Comparison of ENCODE assay signal across 28 mouse cellular contexts in genomic region chr4:136679221-136679620, GRCm38 (mm10). TPM values are rescaled to one million over a fixed set of nuclear protein-coding genes. Genes with fewer than 3 reads are reported as not detected.
A peak's percentile ranks its signal among the peaks of the same experiment; 100 is the strongest.
DNase-seq lines count a peak whose midpoint lies in the region; ATAC-seq lines count a peak whose summit lies in the region.
"Had no signal": no experiment of that assay in that cellular context is flagged by ENCODE, and none has a peak within 500 bp of the region (broad histone marks: within the 10 kb centered on the region; RNA-seq: fewer than 3 reads in every experiment).

No protein-coding gene starts in this region.

- no peak for ATAC-seq in forebrain, embryonic 11.5 days (replicated peaks; ENCODE audit: low FRiP score)
- no peak for ATAC-seq in midbrain, embryonic 13.5 days
- no peak for ATAC-seq in midbrain, embryonic 11.5 days (ENCODE audit: low FRiP score)
- no peak for ATAC-seq in hindbrain, embryonic 16.5 days
- no peak for ATAC-seq in cerebellum, adult (ENCODE audit: insufficient number of reproducible peaks, low FRiP score, low TSS enrichment)
- ATAC-seq: activated CD4-positive, CD25-positive, alpha-beta regulatory T cell, adult 4 months; inflammation-experienced regulatory T-cells, adult 6 months; lung, postnatal 0 days; Patski had no signal

- peaks cover 50% of the 10 kb centered on the region for H3K4me1 ChIP-seq in forebrain, embryonic 10.5 days
- H3K4me1 ChIP-seq in forebrain, embryonic 11.5 days (replicated peaks; ENCODE audit: control insufficient read depth, insufficient read depth, low read length): no peaks in the 10 kb centered on the region; the same call in 1 of the 2 replicates
- H3K4me1 ChIP-seq in midbrain, embryonic 13.5 days (replicated peaks): peaks cover 55% of the 10 kb centered on the region
- peaks cover 6% of the 10 kb centered on the region for H3K4me1 ChIP-seq in midbrain, embryonic 11.5 days (ENCODE audit: control insufficient read depth, insufficient read depth, low read length)
- peaks cover 4% of the 10 kb centered on the region for H3K4me1 ChIP-seq in hindbrain, embryonic 16.5 days (ENCODE audit: control insufficient read depth, insufficient read depth, low read depth, low read length)

- DNase-seq in forebrain, embryonic 10.5 days (ENCODE audit: extremely low spot score, low spot score): no peak
- DNase-seq in forebrain, embryonic 11.5 days (ENCODE audit: low spot score): no peak
- no peak for DNase-seq in midbrain, embryonic 11.5 days (ENCODE audit: low spot score, missing footprints)
- DNase-seq in adrenal gland, adult 8-10 months: peak; percentile 47
- no peak for DNase-seq in lung, adult 18-20 months

- 86% methylated on average over 8 of the region's 8 CpGs for WGBS in forebrain, embryonic 10.5 days
- 88% methylated on average over 8 of the region's 8 CpGs for WGBS in forebrain, embryonic 11.5 days
- 80% methylated on average over 8 of the region's 8 CpGs for WGBS in midbrain, embryonic 13.5 days
- WGBS in midbrain, embryonic 11.5 days: 80% methylated on average over 8 of the region's 8 CpGs
- WGBS in hindbrain, embryonic 16.5 days: 84% methylated on average over 8 of the region's 8 CpGs

- H3K27ac ChIP-seq in forebrain, embryonic 10.5 days: peak overlapping the region; percentile 73
- no peak overlapping the region for H3K27ac ChIP-seq in forebrain, embryonic 11.5 days (ENCODE audit: low read depth, low read length)
- peak overlapping the region; percentile 68 for H3K27ac ChIP-seq in midbrain, embryonic 13.5 days
- no peak overlapping the region for H3K27ac ChIP-seq in midbrain, embryonic 11.5 days (ENCODE audit: low read depth, low read length)
- H3K27ac ChIP-seq in hindbrain, embryonic 16.5 days (ENCODE audit: low read depth, low read length): peak overlapping the region; percentile 37; the same call in 1 of the 2 replicates
- H3K27ac ChIP-seq: embryonic facial prominence, embryonic 15.5 days; gastrocnemius, adult 2 months; kidney, postnatal 0 days; macrophage had no signal

- peaks cover 67% of the 10 kb centered on the region for H3K36me3 ChIP-seq in forebrain, embryonic 10.5 days (replicated peaks)
- peaks cover 4% of the 10 kb centered on the region; the same call in 1 of the 2 replicates for H3K36me3 ChIP-seq in forebrain, embryonic 11.5 days (ENCODE audit: control insufficient read depth, insufficient read depth, low read length)
- H3K36me3 ChIP-seq in midbrain, embryonic 13.5 days: peaks cover 57% of the 10 kb centered on the region
- H3K36me3 ChIP-seq in midbrain, embryonic 11.5 days (ENCODE audit: control insufficient read depth, insufficient read depth, low read length): peaks cover 7% of the 10 kb centered on the region
- H3K36me3 ChIP-seq in hindbrain, embryonic 16.5 days (ENCODE audit: control insufficient read depth, insufficient read depth, low read length): peaks cover 6% of the 10 kb centered on the region; the same call in 1 of the 2 replicates
- H3K36me3 ChIP-seq: G1E had no signal

- no peaks in the 10 kb centered on the region for H3K27me3 ChIP-seq in forebrain, embryonic 10.5 days (ENCODE audit: poor library complexity, severe bottlenecking)
- no peaks in the 10 kb centered on the region for H3K27me3 ChIP-seq in forebrain, embryonic 11.5 days (ENCODE audit: control insufficient read depth, insufficient read depth, low read length)
- H3K27me3 ChIP-seq in midbrain, embryonic 13.5 days: no peaks in the 10 kb centered on the region
- H3K27me3 ChIP-seq in midbrain, embryonic 11.5 days (ENCODE audit: control insufficient read depth, insufficient read depth, low read length): no peaks in the 10 kb centered on the region
- no peaks in the 10 kb centered on the region for H3K27me3 ChIP-seq in hindbrain, embryonic 16.5 days (replicated peaks; ENCODE audit: control insufficient read depth, insufficient read depth, low read length)
- H3K27me3 ChIP-seq: embryonic facial prominence, embryonic 15.5 days; Patski had no signal

- no peaks in the 10 kb centered on the region for H3K9me3 ChIP-seq in forebrain, embryonic 10.5 days
- H3K9me3 ChIP-seq in forebrain, embryonic 11.5 days (ENCODE audit: control insufficient read depth, low read length): no peaks in the 10 kb centered on the region
- H3K9me3 ChIP-seq in midbrain, embryonic 13.5 days: no peaks in the 10 kb centered on the region
- H3K9me3 ChIP-seq in midbrain, embryonic 11.5 days (ENCODE audit: control insufficient read depth, low read length): no peaks in the 10 kb centered on the region
- H3K9me3 ChIP-seq in hindbrain, embryonic 16.5 days (ENCODE audit: control insufficient read depth, low read length): no peaks in the 10 kb centered on the region
- H3K9me3 ChIP-seq: embryonic facial prominence, embryonic 15.5 days; G1E had no signal

- no peak overlapping the region for H3K4me3 ChIP-seq in forebrain, embryonic 10.5 days
- H3K4me3 ChIP-seq in forebrain, embryonic 11.5 days (ENCODE audit: low read depth, low read length): no peak overlapping the region
- no peak overlapping the region for H3K4me3 ChIP-seq in midbrain, embryonic 13.5 days (replicated peaks)
- no peak overlapping the region for H3K4me3 ChIP-seq in midbrain, embryonic 11.5 days (ENCODE audit: low read depth, low read length)
- no peak overlapping the region for H3K4me3 ChIP-seq in hindbrain, embryonic 16.5 days (ENCODE audit: low read length)
- H3K4me3 ChIP-seq: embryonic facial prominence, embryonic 15.5 days; gastrocnemius, adult 2 months had no signal

- H3K9ac ChIP-seq in forebrain, embryonic 11.5 days (ENCODE audit: low read length): no peak overlapping the region
- H3K9ac ChIP-seq in midbrain, embryonic 13.5 days (replicated peaks): no peak overlapping the region
- H3K9ac ChIP-seq in midbrain, embryonic 11.5 days (ENCODE audit: low read length): no peak overlapping the region
- H3K9ac ChIP-seq in hindbrain, embryonic 16.5 days (ENCODE audit: low read depth, low read length): no peak overlapping the region
- H3K9ac ChIP-seq: embryonic facial prominence, embryonic 15.5 days had no signal

- no peak overlapping the region for H3K4me2 ChIP-seq in forebrain, embryonic 11.5 days (ENCODE audit: low read depth, low read length, severe bottlenecking)
- H3K4me2 ChIP-seq in midbrain, embryonic 13.5 days (replicated peaks): no peak overlapping the region
- H3K4me2 ChIP-seq in midbrain, embryonic 11.5 days: no peak overlapping the region
- no peak overlapping the region for H3K4me2 ChIP-seq in hindbrain, embryonic 16.5 days (ENCODE audit: low read length)
- H3K4me2 ChIP-seq: embryonic facial prominence, embryonic 15.5 days had no signal

RNA-seq across cellular contexts. Expression of gene Lactbl1, which starts 56.8 kb away (rescaled TPM):
- polyA plus RNA-seq in forebrain, embryonic 10.5 days (2016; fragmentation: Nextera tagmentation; extraction: Ambion mirVana): not detected in 2 replicates
- not detected in 2 replicates for polyA plus RNA-seq in forebrain, embryonic 11.5 days (2014; fragmentation: Nextera tagmentation; extraction: Ambion mirVana)
- polyA plus RNA-seq in midbrain, embryonic 13.5 days (2015; fragmentation: Nextera tagmentation; extraction: Ambion mirVana): 0.09 TPM in 1 of 2 replicates, not detected in the other
- 0.06 TPM in 1 of 2 replicates, not detected in the other for polyA plus RNA-seq in midbrain, embryonic 11.5 days (2014; fragmentation: Nextera tagmentation; extraction: Ambion mirVana)
- not detected for total RNA-seq in adrenal gland, adult 8-10 months (2022)
- 0.05 and 0.06 TPM in 2 replicates for polyA plus RNA-seq in hindbrain, embryonic 16.5 days (2015; fragmentation: Nextera tagmentation; extraction: Ambion mirVana)
- total RNA-seq: G1E; gastrocnemius, adult 2 months; gastrocnemius, postnatal 4 days; heart, postnatal 36 days; layer of hippocampus, postnatal 36 days; liver, adult 2 months; neutrophil, adult 5-6 weeks had no signal
- polyA plus RNA-seq: activated CD4-positive, CD25-positive, alpha-beta regulatory T cell, adult 4 months; embryonic facial prominence, embryonic 15.5 days; heart, embryonic 14.5 days; kidney, adult 2 months; kidney, postnatal 0 days; limb, embryonic 11.5 days; liver, adult 2 months; liver, embryonic 16.5 days; lung, postnatal 0 days; macrophage; Patski; small intestine, adult 2 months; stomach, embryonic 16.5 days had no signal

Comparison
In these comparisons a context has a peak if more than half of its experiments do, and no peak if none do; other contexts are left out.
1. H3K27ac ChIP-seq: peak in forebrain, embryonic 10.5 days (single experiment), midbrain, embryonic 13.5 days (single experiment) and hindbrain, embryonic 16.5 days (single experiment); none in forebrain, embryonic 11.5 days (single experiment) and midbrain, embryonic 11.5 days (single experiment).